Mouse (Mus musculus): Measurements from ENCODE around the gene Gpr143.

Gpr143 gene

GRCm38 (mm10) chrX:152781720-152782403, at the start of gene Gpr143:
TSS of gene Gpr143 (plus strand) at chrX:152781921.
- in situ Hi-C loops (cut with MboI, MseI), result no loop called here

- in situ Hi-C loops (cut with MboI, MseI), result no loop called here
These were observed 46.4 kb upstream of the Gpr143 start for GRCm38 (mm10) chrX:152735283-152735682.

- in situ Hi-C loops (cut with MboI, MseI), result no loop called here
These were observed 43.5 kb upstream of the Gpr143 start for GRCm38 (mm10) chrX:152738191-152738590.

- in situ Hi-C loops (cut with MboI, MseI), result no loop called here
These were observed 42.9 kb upstream of the Gpr143 start for GRCm38 (mm10) chrX:152738759-152739368.

- in situ Hi-C loops (cut with MboI, MseI), result no loop called here
These were observed 38.1 kb upstream of the Gpr143 start for GRCm38 (mm10) chrX:152743642-152744041.

GRCm38 (mm10) chrX:152745925-152746324, 35.8 kb upstream of the Gpr143 start:
- in situ Hi-C loops (cut with MboI, MseI), result no loop called here

- in situ Hi-C loops (cut with MboI, MseI), result no loop called here
These were observed 25.9 kb upstream of the Gpr143 start for GRCm38 (mm10) chrX:152755819-152756218.

GRCm38 (mm10) chrX:152756293-152756692, 25.4 kb upstream of the Gpr143 start:
- in situ Hi-C loops (cut with MboI, MseI), result no loop called here

GRCm38 (mm10) chrX:152762437-152762836, 19.3 kb upstream of the Gpr143 start:
- in situ Hi-C loops (cut with MboI, MseI), result no loop called here

- in situ Hi-C loops (cut with MboI, MseI), result no loop called here
These were observed 18.9 kb upstream of the Gpr143 start for GRCm38 (mm10) chrX:152762855-152763254.

- in situ Hi-C loops (cut with MboI, MseI), result no loop called here
These were observed 17.6 kb upstream of the Gpr143 start for GRCm38 (mm10) chrX:152764171-152764570.

GRCm38 (mm10) chrX:152768891-152769599, 12.7 kb upstream of the Gpr143 start, which contains the start of gene Shroom2:
TSS of gene Shroom2 (minus strand) at chrX:152769465.
- in situ Hi-C loops (cut with MboI, MseI), result no loop called here

- in situ Hi-C loops (cut with MboI, MseI), result no loop called here
These were observed 12.0 kb upstream of the Gpr143 start for GRCm38 (mm10) chrX:152769600-152770157.

- in situ Hi-C loops (cut with MboI, MseI), result no loop called here
These were observed 6.4 kb downstream of the Gpr143 start for GRCm38 (mm10) chrX:152788129-152788528.

GRCm38 (mm10) chrX:152788611-152789010, 6.9 kb downstream of the Gpr143 start:
- in situ Hi-C loops (cut with MboI, MseI), result no loop called here

GRCm38 (mm10) chrX:152805317-152805716, 23.6 kb downstream of the Gpr143 start:
- in situ Hi-C loops (cut with MboI, MseI), result no loop called here

GRCm38 (mm10) chrX:152813339-152813738, 31.6 kb downstream of the Gpr143 start:
- in situ Hi-C loops (cut with MboI, MseI), result no loop called here

GRCm38 (mm10) chrX:152818996-152819395, 37.3 kb downstream of the Gpr143 start:
- in situ Hi-C loops (cut with MboI, MseI), result no loop called here

- in situ Hi-C loops (cut with MboI, MseI), result loop anchor here (5.0 kb wide), 1 partner anchor 1841 kb away; no protein-coding TSS in a partner anchor
These were observed 49.4 kb downstream of the Gpr143 start for GRCm38 (mm10) chrX:152831003-152831550.

GRCm38 (mm10) chrX:152834940-152835339, 53.2 kb downstream of the Gpr143 start:
- in situ Hi-C loops (cut with MboI, MseI), result loop anchor here (5.0 kb wide), 1 partner anchor 1837 kb away; no protein-coding TSS in a partner anchor

GRCm38 (mm10) chrX:152855076-152855772, 73.5 kb downstream of the Gpr143 start:
- in situ Hi-C loops (cut with MboI, MseI), result no loop called here
